Mouse (Mus musculus) left cerebral cortex, adult 9 months (tissue): ENCODE measurements around the gene Kif26a.

Experiments used
- DNase-seq, 2 experiments: peaks; one replicate each; pipeline ENCODE4 v3.0.0; 2022; ENCODE audit warnings: low spot score in 2 of 2

Kif26a gene

DNA sequence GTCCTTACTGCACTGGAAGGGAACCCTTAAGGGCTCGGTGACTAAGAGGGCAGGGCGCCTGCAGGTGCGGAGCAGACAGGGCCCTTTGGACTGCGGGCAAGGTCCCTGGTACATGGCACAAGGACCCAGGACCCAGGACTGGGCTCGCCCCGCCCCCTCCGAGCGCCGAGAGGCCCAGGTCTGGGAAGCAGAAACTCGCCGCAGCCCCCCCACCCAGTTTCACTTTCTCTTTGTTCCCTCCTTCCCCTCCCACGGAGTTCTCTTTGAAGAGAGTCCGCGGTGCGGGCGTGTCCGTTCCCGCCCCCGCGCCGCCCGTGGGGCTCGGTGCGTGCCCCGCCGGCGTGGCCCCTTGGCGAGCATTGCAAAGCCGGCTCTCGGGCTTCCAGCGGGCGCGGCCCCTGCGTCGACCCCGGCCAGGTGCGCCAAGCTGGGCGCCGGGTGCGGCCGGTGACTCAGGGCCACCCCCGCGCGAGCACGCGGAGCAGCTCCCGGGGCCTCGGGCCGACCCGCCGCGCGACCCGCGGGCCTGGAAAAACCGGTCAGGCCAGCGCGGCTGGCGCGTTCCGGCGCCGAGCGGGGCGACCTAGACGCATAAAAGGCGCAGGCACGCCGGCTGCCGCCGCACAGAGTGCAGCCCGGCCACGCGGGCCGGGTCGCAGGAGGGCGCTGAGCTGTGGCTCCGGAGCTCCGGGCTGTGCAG, 15.7 kb upstream of the Kif26a start:
- DNase-seq = no peak

GRCm38 (mm10) chr12:112130957-112131356, 15.1 kb upstream of the Kif26a start:
- DNase-seq = no peak

GRCm38 (mm10) chr12:112140231-112140630, 5.8 kb upstream of the Kif26a start:
- DNase-seq = peak in 1 of 2 experiments; percentile 63

GRCm38 (mm10) chr12:112140745-112141144, 5.3 kb upstream of the Kif26a start:
- DNase-seq = no peak

DNA sequence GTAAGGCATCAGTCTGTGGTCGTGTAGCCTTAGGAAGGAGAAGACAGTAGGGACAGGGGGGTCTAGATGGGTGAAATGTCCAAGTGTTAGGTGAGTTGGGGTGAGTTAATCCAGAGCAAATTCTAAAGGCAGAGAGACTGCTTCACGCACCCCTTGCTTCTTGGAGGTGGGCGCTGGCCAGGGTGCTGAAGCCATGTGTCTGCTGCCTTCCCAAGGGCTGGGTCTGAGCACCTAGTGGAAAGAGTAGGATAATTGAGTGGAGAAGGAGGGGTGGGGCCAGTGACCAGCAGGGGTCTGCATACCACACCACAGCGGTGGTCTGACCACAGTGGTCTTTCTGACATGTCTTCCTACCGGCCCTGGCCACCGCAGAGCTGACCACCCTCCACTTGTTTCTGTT, 4.7 kb upstream of the Kif26a start:
- no peak for DNase-seq

DNA sequence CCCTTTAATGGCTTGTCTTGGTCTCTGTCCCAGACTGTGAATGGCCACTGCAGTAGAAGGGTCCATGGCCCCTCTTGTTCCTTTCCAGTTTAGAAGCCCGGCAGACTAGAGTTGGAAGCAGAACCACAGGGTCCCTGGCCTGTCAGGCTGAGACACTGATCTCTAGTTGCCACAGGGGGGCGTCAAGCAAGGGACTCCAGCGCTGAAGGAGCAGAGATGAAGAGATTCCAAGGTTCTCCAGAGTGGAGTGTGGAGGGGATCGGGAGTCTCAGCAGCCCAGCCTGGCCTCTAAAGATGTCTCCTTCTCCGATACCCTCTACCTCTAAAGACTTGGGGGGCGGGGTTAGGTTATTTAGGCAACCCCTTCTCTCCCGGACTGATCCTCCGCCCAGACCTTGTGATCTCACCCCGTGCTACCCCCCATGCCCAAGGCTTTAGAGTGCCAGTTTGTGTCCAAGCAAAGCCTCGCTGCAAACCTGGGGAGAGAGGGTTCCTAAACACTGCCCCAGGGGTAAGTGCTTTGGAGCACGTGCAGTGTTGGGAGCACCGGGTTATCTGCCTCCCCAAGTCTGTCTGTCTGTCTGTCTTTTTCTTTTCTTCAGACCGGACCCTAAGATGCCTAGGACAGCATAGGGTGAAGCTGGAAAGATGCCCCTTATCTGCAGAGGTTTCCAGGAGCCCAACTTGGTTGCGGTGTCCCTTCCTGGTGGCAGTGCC, 2.7 kb upstream of the Kif26a start:
- peak in 1 of 2 experiments; percentile 33 for DNase-seq

GRCm38 (mm10) chr12:112143833-112144201, 2.2 kb upstream of the Kif26a start:
- DNase-seq = no peak

GRCm38 (mm10) chr12:112144377-112145115, 1.5 kb upstream of the Kif26a start:
- DNase-seq = no peak

GRCm38 (mm10) chr12:112145211-112145874, 665 bp upstream of the Kif26a start:
- peak; percentile 30 to 84 for DNase-seq

DNA sequence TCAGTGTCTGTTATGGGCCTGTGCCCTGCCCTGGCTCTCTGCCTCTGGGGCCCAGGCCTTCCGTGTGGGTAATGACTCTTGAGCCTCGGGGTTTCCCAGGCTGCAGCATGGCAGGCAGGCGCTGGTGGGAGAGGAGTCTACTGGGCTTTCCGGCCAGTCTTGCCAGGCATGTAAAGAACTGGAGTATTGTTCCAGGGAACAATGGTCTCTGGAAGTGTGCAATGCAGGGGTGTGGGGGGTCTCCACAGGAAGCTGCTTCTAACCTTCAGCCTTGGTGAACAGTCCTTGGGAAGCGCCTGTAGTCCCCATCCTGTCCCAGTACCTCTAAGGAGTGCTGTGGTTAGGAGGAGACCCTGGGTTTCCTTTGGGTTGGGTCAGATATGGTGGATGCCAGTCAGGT, 1.4 kb downstream of the Kif26a start:
- DNase-seq = no peak

DNA sequence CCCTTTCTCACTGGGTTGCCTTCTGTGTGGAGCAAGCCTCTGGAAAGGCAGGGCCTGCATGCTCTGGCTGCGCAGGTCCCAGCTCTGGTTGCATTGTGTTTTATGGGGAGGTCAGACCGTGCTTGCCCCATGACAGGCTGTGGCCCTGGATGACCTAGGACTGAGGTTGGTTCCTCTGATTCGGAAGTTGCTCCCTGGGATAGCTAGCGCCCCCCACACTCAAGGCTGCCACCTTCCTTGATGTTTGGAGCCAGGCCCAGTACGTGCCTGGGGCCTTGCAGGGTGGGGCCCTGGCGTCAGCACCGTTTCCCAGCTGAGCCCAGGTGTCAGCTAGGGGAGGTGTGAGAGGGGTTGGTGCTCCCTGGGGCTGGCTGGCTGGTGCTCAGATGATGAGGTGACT, 4.0 kb downstream of the Kif26a start:
- no peak for DNase-seq

GRCm38 (mm10) chr12:112151244-112151979, 5.4 kb downstream of the Kif26a start:
- DNase-seq = no peak

GRCm38 (mm10) chr12:112151980-112152362, 6.0 kb downstream of the Kif26a start:
- no peak for DNase-seq

- DNase-seq = no peak
These were observed 7.6 kb downstream of the Kif26a start for GRCm38 (mm10) chr12:112153597-112153996.

DNA sequence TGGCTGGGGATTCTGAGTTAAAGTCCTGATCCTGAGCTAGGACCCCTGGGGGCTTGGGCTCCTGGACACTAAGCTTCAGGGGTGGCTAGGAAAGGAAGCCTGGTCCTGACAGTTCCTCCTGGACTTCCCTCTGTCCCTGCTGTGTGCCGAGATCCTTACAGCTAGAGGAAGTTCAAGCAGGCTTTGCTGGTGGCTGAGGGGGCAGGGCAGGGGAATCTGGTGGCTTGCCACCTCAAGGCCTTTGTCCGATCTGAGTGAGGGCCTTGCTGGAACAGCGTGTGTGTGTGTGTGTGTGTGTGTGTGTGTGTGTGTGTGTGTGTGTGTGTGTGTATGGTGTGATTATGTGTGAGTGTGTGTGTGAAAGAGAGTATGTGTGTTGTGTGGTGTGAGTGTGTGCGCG, 8.5 kb downstream of the Kif26a start:
- DNase-seq = no peak

DNA sequence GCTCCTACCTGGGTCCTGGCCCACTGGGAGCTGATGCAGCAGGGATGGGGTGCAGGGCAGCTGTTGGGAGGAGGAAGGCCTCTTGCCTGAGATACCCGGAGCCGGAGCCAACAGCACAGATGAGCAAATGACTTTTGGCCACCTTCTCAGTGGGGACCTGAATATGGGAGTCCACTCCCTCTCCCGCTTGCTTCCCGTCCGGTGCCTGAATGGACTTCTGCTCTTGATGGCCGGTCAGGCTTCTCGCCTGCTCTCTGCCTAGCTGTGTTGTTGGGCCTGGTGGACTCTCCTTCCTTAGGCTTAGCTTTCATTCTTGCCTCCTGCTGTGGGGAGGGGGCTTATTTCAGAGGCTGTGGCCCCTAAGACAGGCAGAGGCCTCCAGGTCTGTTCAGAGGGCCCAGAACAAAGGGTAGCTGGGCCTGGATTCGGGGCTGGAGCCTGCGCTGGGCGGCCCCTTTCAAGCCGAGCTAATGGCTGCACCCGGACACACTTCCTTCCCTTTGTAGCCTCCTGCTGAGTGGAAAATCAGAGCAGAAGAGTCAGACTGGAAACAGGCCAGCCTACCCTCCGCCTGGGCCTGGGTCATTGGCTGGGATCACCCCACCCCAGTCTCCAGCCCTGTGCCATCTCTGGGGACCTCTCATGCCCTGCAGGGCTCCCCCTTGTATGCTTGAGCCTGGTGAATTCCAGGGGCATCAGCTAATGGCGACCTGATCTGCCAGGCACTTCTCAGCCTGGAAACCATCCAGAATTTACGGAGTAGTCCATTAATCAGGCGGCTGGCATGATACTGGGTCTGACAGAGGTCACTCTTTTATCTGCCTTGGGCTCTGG, 9.4 kb downstream of the Kif26a start:
- no peak for DNase-seq

DNA sequence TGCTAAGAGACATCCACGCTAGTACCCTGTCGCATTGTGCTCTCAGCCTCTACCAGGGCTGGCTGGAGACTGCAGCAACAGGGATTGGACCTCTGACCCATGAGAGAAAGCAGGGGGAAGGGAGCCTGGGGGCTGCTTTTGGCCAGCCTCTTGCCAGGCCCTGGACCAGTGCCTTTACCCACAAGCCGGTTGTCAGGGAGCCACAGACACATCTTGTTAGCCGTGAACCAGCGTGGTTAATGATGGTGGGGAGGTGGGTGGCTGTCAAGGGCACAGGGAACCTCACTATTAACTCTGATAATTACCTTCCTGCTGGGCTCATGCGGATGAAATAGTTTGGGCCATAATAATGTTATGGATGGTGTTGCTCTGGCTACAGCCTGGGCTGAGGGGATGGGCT, 10.8 kb downstream of the Kif26a start:
- DNase-seq = no peak

- no peak for DNase-seq
These were observed 12.2 kb downstream of the Kif26a start for GRCm38 (mm10) chr12:112158246-112158645.

DNA sequence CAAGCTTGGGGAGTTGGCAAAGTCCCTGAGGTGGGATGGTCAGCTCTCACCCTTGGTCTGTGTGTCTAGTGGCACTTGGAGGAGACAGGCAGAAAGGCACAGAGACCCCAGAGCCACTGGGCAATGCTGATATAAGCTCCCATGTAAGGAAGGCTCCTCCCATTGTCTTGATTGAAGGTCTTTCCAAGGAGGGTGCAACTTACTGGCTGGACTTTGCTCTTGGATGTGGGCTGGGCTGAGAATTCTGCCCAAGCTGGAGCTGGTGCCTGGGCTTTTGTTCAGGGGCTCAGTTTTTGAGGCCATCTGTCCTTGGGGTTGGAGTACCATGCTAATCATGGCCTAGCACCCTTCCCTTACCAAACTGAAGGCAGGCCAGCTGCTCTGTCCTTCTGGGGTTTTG, 12.8 kb downstream of the Kif26a start:
- DNase-seq = no peak

DNA sequence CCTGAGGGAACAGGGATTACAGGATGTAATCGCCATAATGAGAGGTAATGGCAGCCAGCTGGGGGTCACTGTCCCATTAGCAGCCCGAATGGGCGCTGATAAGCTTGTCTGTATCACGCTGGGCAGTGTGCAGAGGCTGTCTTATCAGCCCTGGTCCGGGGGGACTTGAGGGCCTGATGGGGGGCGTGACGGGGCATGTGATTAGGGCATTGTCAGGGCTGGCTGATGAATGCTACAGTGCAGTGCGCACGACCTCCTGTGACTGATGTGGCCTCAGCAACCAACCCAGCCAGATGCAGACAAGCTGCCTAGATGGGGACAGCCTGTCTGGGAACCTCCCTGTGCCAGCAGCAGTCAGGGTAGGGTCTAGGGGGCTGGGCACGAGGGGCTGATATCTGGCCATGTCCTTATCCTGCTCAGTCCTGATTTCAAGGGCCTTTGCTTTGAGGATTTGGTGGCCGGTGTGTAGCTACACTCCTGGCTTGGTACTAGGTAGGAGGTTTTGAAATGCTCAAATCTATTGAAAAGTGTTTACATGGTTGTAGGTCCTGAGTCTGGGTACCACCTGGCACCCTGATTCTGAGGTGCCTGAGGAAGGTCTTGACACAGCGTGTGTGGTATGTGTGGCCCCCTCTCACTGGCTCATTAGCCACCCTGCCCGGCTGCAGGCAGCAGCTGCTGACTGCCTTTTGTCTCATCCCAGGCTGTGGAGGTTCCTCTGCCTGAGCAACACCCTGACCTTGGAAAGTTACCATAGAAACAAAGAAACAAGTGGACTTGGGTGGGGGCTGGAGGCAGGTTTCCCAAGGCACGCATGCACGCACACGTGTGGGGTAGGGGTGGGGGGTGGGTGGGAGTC, 18.2 kb downstream of the Kif26a start:
- DNase-seq = no peak
